Mouse (Mus musculus): ENCODE measurements around the gene Srsf6.

DNA sequence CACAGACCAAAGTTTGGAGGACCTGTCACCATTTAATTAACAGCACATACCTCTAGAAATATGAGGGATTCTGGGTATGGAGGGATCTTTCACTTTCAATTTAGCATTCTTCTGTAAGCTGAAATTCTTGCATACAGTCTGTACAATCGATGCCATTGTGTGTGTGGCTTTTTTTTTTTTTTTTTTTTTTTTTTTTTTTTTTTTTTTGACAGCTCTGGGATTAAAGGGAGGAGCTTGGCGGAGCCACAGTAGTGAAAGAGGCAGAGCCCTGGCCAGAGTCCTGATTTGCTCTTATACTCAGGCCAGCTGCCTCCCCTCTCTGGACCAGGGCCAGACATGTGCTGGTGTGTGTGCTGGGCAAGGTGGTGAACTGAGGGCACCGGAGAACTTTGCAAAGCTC lies 54.6 kb downstream of the Srsf6 start:
- TF ChIP-seq CTCF (IDR thresholded peaks at IDR 0.05; ENCODE audit: low read depth) (no peak), EP300 (IDR thresholded peaks at IDR 0.05; ENCODE audit: low read depth) (no peak)
